Mouse (Mus musculus): ENCODE results near the gene Gm10999.
"Not testable (repeated sequence)": the region's sequence is repeated elsewhere in the genome, so short reads cannot be mapped to it uniquely, and the experiment has no call there.

Gene Gm10999

GRCm38 (mm10) chr8:129131561-129131960 lies at the start of gene Gm10999:
Gene Gm10999, minus strand, starts transcription at chr8:129131661.
- DNase-seq (ENCODE audit: low spot score in 2 of 2), result no peak

DNA sequence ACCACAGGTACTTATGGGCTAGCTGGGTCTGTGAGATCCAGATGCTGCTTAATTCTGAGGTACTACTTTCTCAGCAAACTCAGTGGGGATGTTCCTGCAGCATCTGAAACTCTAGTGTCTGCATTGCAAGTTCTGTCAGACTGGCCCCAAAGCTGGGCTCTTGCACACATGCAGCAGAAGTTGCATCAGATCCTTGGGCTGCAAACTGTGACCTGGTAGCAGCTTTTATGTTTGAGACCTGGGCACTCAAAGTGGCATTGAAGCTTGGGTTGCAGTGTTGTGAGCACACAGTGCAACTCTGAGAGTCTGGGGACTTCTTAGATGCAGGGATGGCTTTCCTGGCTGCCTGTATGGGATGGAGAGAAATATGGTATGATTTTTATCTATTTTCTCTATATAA lies 2.0 kb upstream of the Gm10999 start:
- no peak for DNase-seq (ENCODE audit: low spot score in 2 of 2)

- not testable (repeated sequence) for DNase-seq (ENCODE audit: low spot score in 2 of 2)
These were observed 15.7 kb downstream of the Gm10999 start for GRCm38 (mm10) chr8:129115761-129116160.
